Mouse (Mus musculus): ENCODE data around the gene Vmn1r1. TPM values are rescaled to one million over a fixed set of nuclear protein-coding genes. Genes with fewer than 3 reads are reported as not detected.

Gene Vmn1r1
- polyA plus RNA-seq, 1 experiment from 2014 or later = not detected

GRCm38 (mm10) chr1:182107251-182107650 lies 57.0 kb downstream of the Vmn1r1 start:
- ATAC-seq (replicated peaks) = no peak

GRCm38 (mm10) chr1:182105023-182105422 lies 59.3 kb downstream of the Vmn1r1 start:
- ATAC-seq (replicated peaks) = no peak
- Histone ChIP-seq H3K27me3 (no peaks in the 10 kb centered on the region), H3K4me1 (no peaks in the 10 kb centered on the region), H3K4me2 (replicated peaks) (no peak overlapping the region), H3K27ac (replicated peaks) (no peak overlapping the region), H3K9ac (replicated peaks) (no peak overlapping the region), H3K9me3 (no peaks in the 10 kb centered on the region), H3K4me3 (no peak overlapping the region), H3K36me3 (no peaks in the 10 kb centered on the region)
- WGBS = 49% methylated on average over 3 of the region's 3 CpGs

More at GRCm38 (mm10) chr1:182107251-182107650, 57.0 kb downstream of the Vmn1r1 start:
- Histone ChIP-seq H3K9me3 (no peaks in the 10 kb centered on the region), H3K27me3 (no peaks in the 10 kb centered on the region), H3K27ac (replicated peaks) (no peak overlapping the region), H3K4me3 (no peak overlapping the region), H3K4me2 (replicated peaks) (no peak overlapping the region), H3K9ac (replicated peaks) (no peak overlapping the region), H3K36me3 (no peaks in the 10 kb centered on the region), H3K4me1 (peaks cover 15% of the 10 kb centered on the region)
- WGBS = 82% methylated on average over 9 of the region's 9 CpGs

Other genes starting within 250 kb of the Vmn1r1 start
- 34.4 and 36.0 TPM in 2 replicates for gene Enah, start 144.5 kb downstream of the Vmn1r1 start, polyA plus RNA-seq (2015; fragmentation: Nextera tagmentation; extraction: Ambion mirVana)
- gene Srp9, start 39.7 kb downstream of the Vmn1r1 start, polyA plus RNA-seq (2015; fragmentation: Nextera tagmentation; extraction: Ambion mirVana) = 127 and 133 TPM in 2 replicates
- gene Degs1, start 118.3 kb upstream of the Vmn1r1 start, polyA plus RNA-seq (2015; fragmentation: Nextera tagmentation; extraction: Ambion mirVana) = 57.7 and 59.5 TPM in 2 replicates
- 30.2 and 36.0 TPM in 2 replicates for gene Fbxo28, start 177.1 kb upstream of the Vmn1r1 start, polyA plus RNA-seq (2015; fragmentation: Nextera tagmentation; extraction: Ambion mirVana)
- gene Trp53bp2, start 244.7 kb upstream of the Vmn1r1 start, polyA plus RNA-seq (2015; fragmentation: Nextera tagmentation; extraction: Ambion mirVana) = 26.5 and 26.9 TPM in 2 replicates